Mouse (Mus musculus): ENCODE measurements at regions not wholly inside any gene's neighbourhood (a gene's known extent, or its start where the extent isn't known, plus 50 kb on each side); places are given as distances from the start of the nearest gene placed in this dataset.

- DNase-seq (ENCODE audit: low spot score) = no peak
Measured at GRCm38 (mm10) chr6:7473730-7474129, 80.9 kb upstream of the Tac1 start.

GRCm38 (mm10) chr6:7476907-7477306 is 77.8 kb upstream of the Tac1 start:
- DNase-seq (ENCODE audit: low spot score) = no peak

- DNase-seq (ENCODE audit: low spot score) = no peak
Measured at GRCm38 (mm10) chr6:7494299-7494698, 60.4 kb upstream of the Tac1 start.

GRCm38 (mm10) chr6:7496766-7497165 is 57.9 kb upstream of the Tac1 start:
- DNase-seq (ENCODE audit: low spot score) = no peak
